Mouse (Mus musculus): ENCODE measurements at regions not wholly inside any gene's neighbourhood (a gene's known extent, or its start where the extent isn't known, plus 50 kb on each side); places are given as distances from the start of the nearest gene placed in this dataset.

- whole genome bisulfite sequencing = 54% methylated on average over 2 of the region's 2 CpGs
- no peak overlapping the region for H3K9ac ChIP-seq (ENCODE audit: low read depth, low read length)
These were observed 630.7 kb downstream of the Zbbx start for GRCm38 (mm10) chr3:74534006-74534698.

GRCm38 (mm10) chr3:74483741-74484140 is 681.1 kb downstream of the Zbbx start:
- no peak overlapping the region for H3K9ac ChIP-seq (ENCODE audit: low read depth, low read length)
- DNase-seq (ENCODE audit: extremely low read depth, low read depth, low spot score) = no peak
- no peak overlapping the region for H3K27ac ChIP-seq (replicated peaks; ENCODE audit: insufficient read depth, low read depth, low read length)
- no peaks in the 10 kb centered on the region for H3K27me3 ChIP-seq (ENCODE audit: control insufficient read depth, insufficient read depth, low read length)
- H3K4me3 ChIP-seq (ENCODE audit: insufficient read depth, low read depth, low read length) = no peak overlapping the region
- no peaks in the 10 kb centered on the region for H3K36me3 ChIP-seq (ENCODE audit: control insufficient read depth, insufficient read depth, low read length)
- TF ChIP-seq POLR2A (IDR thresholded peaks at IDR 0.05; ENCODE audit: extremely low read depth, insufficient read depth, low read length) (no peak), CTCF (IDR thresholded peaks at IDR 0.05; ENCODE audit: low read depth, low read length) (no peak)
- 63% methylated on average over 1 of the region's 1 CpGs for WGBS
- no peaks in the 10 kb centered on the region for H3K79me2 ChIP-seq (ENCODE audit: control insufficient read depth, insufficient read depth, low read length)
- no peaks in the 10 kb centered on the region for H3K4me1 ChIP-seq (ENCODE audit: control insufficient read depth, insufficient read depth, low read length)

More at GRCm38 (mm10) chr3:74534006-74534698, 630.7 kb downstream of the Zbbx start:
- Histone ChIP-seq H3K79me2 (ENCODE audit: control insufficient read depth, insufficient read depth, low read length) (no peaks in the 10 kb centered on the region), H3K36me3 (ENCODE audit: control insufficient read depth, insufficient read depth, low read length) (no peaks in the 10 kb centered on the region), H3K4me3 (ENCODE audit: insufficient read depth, low read depth, low read length) (no peak overlapping the region), H3K27me3 (ENCODE audit: control insufficient read depth, insufficient read depth, low read length) (no peaks in the 10 kb centered on the region), H3K4me1 (ENCODE audit: control insufficient read depth, insufficient read depth, low read length) (no peaks in the 10 kb centered on the region), H3K27ac (replicated peaks; ENCODE audit: insufficient read depth, low read depth, low read length) (no peak overlapping the region)
- DNase-seq (ENCODE audit: extremely low read depth, low read depth, low spot score) = peak; percentile 12
- TF ChIP-seq POLR2A (IDR thresholded peaks at IDR 0.05; ENCODE audit: extremely low read depth, insufficient read depth, low read length) (no peak), CTCF (IDR thresholded peaks at IDR 0.05; ENCODE audit: low read depth, low read length) (no peak)

Data from liver, adult 2 months (tissue).